Comparison of ENCODE assay signal across 8 mouse cellular contexts in genomic region chr2:156312297-156312897, GRCm38 (mm10). TPM values are rescaled to one million over a fixed set of nuclear protein-coding genes. Genes with fewer than 3 reads are reported as not detected.
DNase-seq lines count a peak whose midpoint lies in the region; ATAC-seq lines count a peak whose summit lies in the region.

Gene Cnbd2 (plus strand): TSS chr2:156312299.
Gene Scand1 (minus strand): TSS chr2:156312704.

- H3K4me2 ChIP-seq in hindbrain, embryonic 12.5 days (replicated peaks), result peak within 1 kb of the TSS; percentile 74

- H3K9me3 ChIP-seq in hindbrain, embryonic 12.5 days (replicated peaks), result no peaks in the 10 kb centered on the region

- peaks cover 11% of the 10 kb centered on the region; the same call in 1 of the 2 replicates for H3K36me3 ChIP-seq in hindbrain, embryonic 12.5 days

- WGBS in hindbrain, embryonic 12.5 days, result under 1% methylated on average over 49 of the region's 49 CpGs

- peak within 1 kb of the TSS; percentile 95 for H3K4me3 ChIP-seq in hindbrain, embryonic 12.5 days

- peak within 1 kb of the TSS; percentile 95 for H3K9ac ChIP-seq in hindbrain, embryonic 12.5 days

- peak within 1 kb of the TSS; percentile 98 for H3K27ac ChIP-seq in hindbrain, embryonic 12.5 days

- H3K4me1 ChIP-seq in hindbrain, embryonic 12.5 days, result peaks cover 13% of the 10 kb centered on the region; the same call in 1 of the 2 replicates

- H3K27me3 ChIP-seq in hindbrain, embryonic 12.5 days, result no peaks in the 10 kb centered on the region

- DNase-seq in MN1 (ENCODE audit: low spot score), result peak; percentile 88
- peak; percentile 84 for DNase-seq in cerebellum, adult 9-10 months
- peak; percentile 72 to 90 for DNase-seq in frontal cortex, adult 2 months (ENCODE audit: extremely low spot score in 1 of 2, low spot score in 1 of 2)
- peak; percentile 85 for DNase-seq in layer of hippocampus, postnatal 14 days (ENCODE audit: low spot score in 2 of 2)
- DNase-seq in lung, postnatal 14 days, result peak; percentile 85
- peak; percentile 69 for DNase-seq in retina, adult 2 months (ENCODE audit: low read depth, low spot score)
- DNase-seq in thymus, postnatal 36 days, result peak; percentile 83 to 84

- peak; percentile 93 for ATAC-seq in hindbrain, embryonic 12.5 days (ENCODE audit: low FRiP score)

RNA-seq across cellular contexts. Expression of gene Cnbd2, which starts in this region (rescaled TPM):
- polyA plus RNA-seq in frontal cortex, adult 2 months (2012; rRNA removed), result 7.8 and 8.9 TPM in 2 replicates
- 6.4 and 6.7 TPM in 2 replicates for polyA plus RNA-seq in hindbrain, embryonic 12.5 days (2016; fragmentation: Nextera tagmentation; extraction: Ambion mirVana)
- total RNA-seq in layer of hippocampus, postnatal 14 days (2021), result 1 to 10 TPM; 4.4 to 6.4 TPM

RNA-seq across cellular contexts. Expression of gene Scand1, which starts in this region (rescaled TPM):
- 78.0 and 85.3 TPM in 2 replicates for polyA plus RNA-seq in frontal cortex, adult 2 months (2012; rRNA removed)
- polyA plus RNA-seq in hindbrain, embryonic 12.5 days (2016; fragmentation: Nextera tagmentation; extraction: Ambion mirVana), result 121 and 126 TPM in 2 replicates
- 100 to 1,000 TPM; 106 to 113 TPM for total RNA-seq in layer of hippocampus, postnatal 14 days (2021)

Comparison
In these comparisons a context has a peak if more than half of its experiments do, and no peak if none do; other contexts are left out.
1. Peak in every context shown above with its lines: DNase-seq, ATAC-seq, H3K4me3 ChIP-seq and H3K27ac ChIP-seq.